Mouse (Mus musculus) c-Kit-positive CD71-negative TER-119-negative erythroid progenitor cells, embryonic 14.5 days (primary cell): ENCODE data around the gene AA467197.

ENCODE experiments used
- DNase-seq: peaks from one replicate; pipeline ENCODE4 v3.0.0-alpha.2; 2013; ENCODE audit warnings: low read depth

AA467197 gene

GRCm38 (mm10) chr2:122636686-122637085 is at the start of gene AA467197:
AA467197 (plus strand) TSS chr2:122636986.
- DNase-seq: no peak

- DNase-seq: no peak
These were observed 48.8 kb upstream of the AA467197 start for GRCm38 (mm10) chr2:122587861-122588519.

- DNase-seq: no peak
These were observed 46.4 kb upstream of the AA467197 start for GRCm38 (mm10) chr2:122590351-122590750.

GRCm38 (mm10) chr2:122591213-122591612 is 45.6 kb upstream of the AA467197 start:
- no peak for DNase-seq

GRCm38 (mm10) chr2:122595461-122595860 is 41.3 kb upstream of the AA467197 start:
- DNase-seq: no peak

GRCm38 (mm10) chr2:122599736-122600135 is 37.0 kb upstream of the AA467197 start:
- DNase-seq: no peak

GRCm38 (mm10) chr2:122601354-122601753 is 35.4 kb upstream of the AA467197 start:
- DNase-seq: no peak

- no peak for DNase-seq
These were observed 31.0 kb upstream of the AA467197 start for GRCm38 (mm10) chr2:122605829-122606228.

GRCm38 (mm10) chr2:122608820-122609219 is 28.0 kb upstream of the AA467197 start:
- no peak for DNase-seq

GRCm38 (mm10) chr2:122610746-122611653 is 25.8 kb upstream of the AA467197 start, which contains the start of gene Gatm:
Gatm (minus strand) TSS chr2:122611303.
- DNase-seq: no peak

- no peak for DNase-seq
These were observed 25.2 kb upstream of the AA467197 start for GRCm38 (mm10) chr2:122611654-122611973.

- DNase-seq: no peak
These were observed 20.5 kb upstream of the AA467197 start for GRCm38 (mm10) chr2:122616237-122616636.

- DNase-seq: no peak
These were observed 19.0 kb upstream of the AA467197 start for GRCm38 (mm10) chr2:122617792-122618191.

- DNase-seq: no peak
These were observed 18.1 kb upstream of the AA467197 start for GRCm38 (mm10) chr2:122618719-122619118.

GRCm38 (mm10) chr2:122621337-122622110 is 15.3 kb upstream of the AA467197 start:
- no peak for DNase-seq

GRCm38 (mm10) chr2:122625930-122626329 is 10.9 kb upstream of the AA467197 start:
- DNase-seq: no peak

GRCm38 (mm10) chr2:122628976-122629375 is 7.8 kb upstream of the AA467197 start:
- no peak for DNase-seq

GRCm38 (mm10) chr2:122629871-122630270 is 6.9 kb upstream of the AA467197 start:
- no peak for DNase-seq

- no peak for DNase-seq
These were observed 6.1 kb upstream of the AA467197 start for GRCm38 (mm10) chr2:122630465-122631225.

- no peak for DNase-seq
These were observed 5.5 kb upstream of the AA467197 start for GRCm38 (mm10) chr2:122631226-122631801.

- no peak for DNase-seq
These were observed 776 bp downstream of the AA467197 start for GRCm38 (mm10) chr2:122637526-122637997.
